Mouse (Mus musculus): ENCODE measurements around the gene Gm42517. TPM values are rescaled to one million over a fixed set of nuclear protein-coding genes. Genes with fewer than 3 reads are reported as not detected.

Gene Gm42517
- total and polyA plus RNA-seq, 3 experiments, result not detected

DNA sequence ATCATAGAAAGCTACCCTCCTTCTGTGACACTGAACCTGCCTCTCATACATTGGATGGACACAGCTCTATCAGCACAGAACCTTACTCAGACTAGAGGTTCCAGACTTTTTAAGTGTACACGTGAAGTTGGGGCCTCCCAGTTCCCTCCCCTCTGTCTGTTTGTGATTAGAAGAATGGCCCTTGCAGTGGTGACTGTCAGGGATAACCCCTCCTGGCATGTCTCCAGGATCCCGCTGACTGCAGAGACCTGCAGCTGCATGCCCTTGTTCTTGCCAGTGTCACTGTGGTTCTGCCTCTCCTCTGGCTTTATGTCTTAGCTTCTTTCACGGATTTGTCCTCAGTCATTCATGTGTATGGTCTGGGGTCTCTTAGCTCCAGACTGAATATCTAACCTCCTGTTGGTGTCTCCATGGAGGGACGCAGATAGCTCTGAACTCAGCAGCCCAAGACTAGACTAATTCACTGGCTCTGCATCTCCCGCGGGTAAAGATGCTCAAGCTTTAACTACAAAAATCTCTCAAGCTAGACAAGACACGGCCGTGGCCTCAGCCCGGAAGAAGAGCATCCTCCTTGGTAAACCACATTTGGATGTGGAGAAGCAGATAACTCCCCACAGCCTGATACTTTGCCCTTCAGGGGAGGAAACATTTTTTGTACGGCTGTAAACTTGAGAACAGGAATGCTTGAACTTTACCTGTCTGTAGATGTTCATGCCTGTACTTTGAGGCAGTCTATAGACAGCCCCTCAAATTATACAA, 22.2 kb downstream of the Gm42517 start:
- DNase-seq (ENCODE audit: extremely low read depth), result no peak
- H3K36me3 ChIP-seq (replicated peaks in 1 of 2; ENCODE audit: control insufficient read depth in 1 of 2, insufficient read depth in 1 of 2, low read length in 1 of 2), result peaks cover 46 to 74% of the 10 kb centered on the region in 2 experiments
- H3K9ac ChIP-seq (ENCODE audit: insufficient read depth, low read depth), result no peak overlapping the region
- H3K4me2 ChIP-seq (ENCODE audit: insufficient read depth, low read depth, poor library complexity, severe bottlenecking), result no peak overlapping the region
- no peak overlapping the region for H3K27ac ChIP-seq (ENCODE audit: insufficient read depth, low read depth)
- H3K4me3 ChIP-seq (replicated peaks in 1 of 3; ENCODE audit: low read depth in 2 of 3, low read length in 2 of 3, poor library complexity in 1 of 3), result no peak overlapping the region
- dilution Hi-C loops (cut with MboI; ENCODE audit: extremely low pct_ligation_motif_present, extremely low pct_unique_long_range_greater_than_20kb, low sequenced_read_pairs) (no loop called here), in situ Hi-C loops (cut with MboI; ENCODE audit: low pct_ligation_motif_present, low pct_unique_long_range_greater_than_20kb, low sequenced_read_pairs) (no loop called here)
- H3K9me3 ChIP-seq (replicated peaks; ENCODE audit: low read length), result no peaks in the 10 kb centered on the region
- no peak for TF ChIP-seq MAFK (IDR thresholded peaks at IDR 0.05; ENCODE audit: insufficient replicate concordance, low read length)
- no peak for TF ChIP-seq POLR2AphosphoS2 (IDR thresholded peaks at IDR 0.05; ENCODE audit: low read depth, low read length)
- no peak for TF ChIP-seq NELFE (IDR thresholded peaks at IDR 0.05; ENCODE audit: low read depth, low read length)
- TF ChIP-seq UBTF (IDR thresholded peaks at IDR 0.05; ENCODE audit: low read depth, low read length), result no peak
- TF ChIP-seq CTCF (conservative IDR thresholded peaks at IDR 0.05 in 1 of 2, IDR thresholded peaks at IDR 0.05 in 1 of 2; ENCODE audit: low read depth in 2 of 2, low read length in 2 of 2), result no peak
- no peak for TF ChIP-seq CHD1 (IDR thresholded peaks at IDR 0.05; ENCODE audit: low read depth, low read length)
- TF ChIP-seq USF2 (conservative IDR thresholded peaks at IDR 0.05; ENCODE audit: low read depth, low read length), result no peak
- no peak for TF ChIP-seq E2F4 (IDR thresholded peaks at IDR 0.05; ENCODE audit: insufficient replicate concordance, low read depth, low read length)
- TF ChIP-seq IRF4 (IDR thresholded peaks at IDR 0.05; ENCODE audit: low read depth, low read length), result no peak
- TF ChIP-seq MXI1 (IDR thresholded peaks at IDR 0.05; ENCODE audit: low read depth, low read length), result no peak
- TF ChIP-seq POLR2A (IDR thresholded peaks at IDR 0.05; ENCODE audit: low read depth, low read length), result no peak
- no peak for TF ChIP-seq PAX5 (IDR thresholded peaks at IDR 0.05; ENCODE audit: low read length)
- H3K79me2 ChIP-seq (replicated peaks; ENCODE audit: control insufficient read depth, extremely low read depth, insufficient read depth, poor library complexity, severe bottlenecking), result no peaks in the 10 kb centered on the region
- no peaks in the 10 kb centered on the region for H3K4me1 ChIP-seq (ENCODE audit: control insufficient read depth in 1 of 2, insufficient read depth in 2 of 2)
- H3K27me3 ChIP-seq (replicated peaks), result no peaks in the 10 kb centered on the region

DNA sequence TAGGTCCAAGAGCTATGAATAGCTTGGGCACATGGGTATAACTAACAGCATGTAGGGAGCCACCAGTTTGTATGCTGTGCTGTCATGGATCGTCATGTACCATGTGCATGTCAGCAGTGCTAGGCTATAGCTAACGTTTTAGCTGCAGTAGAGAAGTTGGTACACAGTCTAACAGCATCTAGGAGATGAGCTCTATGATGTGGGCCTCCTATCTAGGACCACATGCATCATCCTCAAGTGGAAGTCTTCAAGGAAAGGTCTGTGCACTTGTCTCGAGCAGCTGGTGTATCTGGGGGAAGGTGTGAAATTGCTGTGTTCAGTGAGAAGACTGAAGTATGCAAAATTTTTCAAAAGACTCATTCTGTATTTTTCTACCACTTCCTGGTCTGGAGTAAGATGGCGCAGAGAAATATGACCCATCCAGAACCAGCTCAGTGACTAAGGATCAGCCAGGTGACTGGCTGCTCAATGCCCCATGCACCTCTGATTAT, 24.0 kb downstream of the Gm42517 start:
- no peak overlapping the region for H3K4me3 ChIP-seq (replicated peaks in 1 of 3; ENCODE audit: low read depth in 2 of 3, low read length in 2 of 3, poor library complexity in 1 of 3)
- in situ Hi-C loops (cut with MboI; ENCODE audit: low pct_ligation_motif_present, low pct_unique_long_range_greater_than_20kb, low sequenced_read_pairs), result no loop called here
- no peaks in the 10 kb centered on the region for H3K79me2 ChIP-seq (replicated peaks; ENCODE audit: control insufficient read depth, extremely low read depth, insufficient read depth, poor library complexity, severe bottlenecking)
- no peak overlapping the region for H3K9ac ChIP-seq (ENCODE audit: insufficient read depth, low read depth)
- no peaks in the 10 kb centered on the region for H3K27me3 ChIP-seq (replicated peaks)
- no peaks in the 10 kb centered on the region for H3K9me3 ChIP-seq (replicated peaks; ENCODE audit: low read length)
- H3K4me2 ChIP-seq (ENCODE audit: insufficient read depth, low read depth, poor library complexity, severe bottlenecking), result no peak overlapping the region
- H3K4me1 ChIP-seq (ENCODE audit: control insufficient read depth in 1 of 2, insufficient read depth in 2 of 2), result no peaks in the 10 kb centered on the region
- dilution Hi-C loops (cut with MboI; ENCODE audit: extremely low pct_ligation_motif_present, extremely low pct_unique_long_range_greater_than_20kb, low sequenced_read_pairs), result no loop called here
- peaks cover 46 to 77% of the 10 kb centered on the region in 2 experiments for H3K36me3 ChIP-seq (replicated peaks in 1 of 2; ENCODE audit: control insufficient read depth in 1 of 2, insufficient read depth in 1 of 2, low read length in 1 of 2)
- DNase-seq (ENCODE audit: extremely low read depth), result no peak
- H3K27ac ChIP-seq (ENCODE audit: insufficient read depth, low read depth), result no peak overlapping the region
- TF ChIP-seq CHD1 (IDR thresholded peaks at IDR 0.05; ENCODE audit: low read depth, low read length), result no peak
- no peak for TF ChIP-seq GABPA (IDR thresholded peaks at IDR 0.05; ENCODE audit: insufficient replicate concordance, low read depth, low read length)
- no peak for TF ChIP-seq MAX (IDR thresholded peaks at IDR 0.05; ENCODE audit: low read length)
- TF ChIP-seq BHLHE40 (IDR thresholded peaks at IDR 0.05; ENCODE audit: low read depth, low read length), result no peak
- TF ChIP-seq MXI1 (IDR thresholded peaks at IDR 0.05; ENCODE audit: low read depth, low read length), result no peak
- no peak for TF ChIP-seq CHD2 (IDR thresholded peaks at IDR 0.05; ENCODE audit: low read length)
- TF ChIP-seq E2F4 (IDR thresholded peaks at IDR 0.05; ENCODE audit: insufficient replicate concordance, low read depth, low read length), result no peak
- no peak for TF ChIP-seq SMC3 (IDR thresholded peaks at IDR 0.05; ENCODE audit: low read depth, low read length)
- no peak for TF ChIP-seq ELF1 (IDR thresholded peaks at IDR 0.05; ENCODE audit: low read depth, low read length)
- TF ChIP-seq POLR2AphosphoS2 (IDR thresholded peaks at IDR 0.05; ENCODE audit: low read depth, low read length), result no peak
- no peak for TF ChIP-seq RCOR1 (conservative IDR thresholded peaks at IDR 0.05; ENCODE audit: low read depth, low read length)
- TF ChIP-seq MEF2A (IDR thresholded peaks at IDR 0.05; ENCODE audit: borderline replicate concordance, low read depth, low read length), result no peak
- no peak for TF ChIP-seq NELFE (IDR thresholded peaks at IDR 0.05; ENCODE audit: low read depth, low read length)
- TF ChIP-seq USF2 (conservative IDR thresholded peaks at IDR 0.05; ENCODE audit: low read depth, low read length), result no peak
- TF ChIP-seq RAD21 (IDR thresholded peaks at IDR 0.05; ENCODE audit: low read depth, low read length), result no peak
- TF ChIP-seq USF1 (IDR thresholded peaks at IDR 0.05; ENCODE audit: low read depth, low read length), result no peak
- no peak for TF ChIP-seq JUN (IDR thresholded peaks at IDR 0.05; ENCODE audit: insufficient read depth, low read depth, low read length)
- TF ChIP-seq ZC3H11A (IDR thresholded peaks at IDR 0.05; ENCODE audit: low read depth, low read length), result no peak

Measured in CH12.LX (cell line).